Mouse (Mus musculus) liver, embryonic 14.5 days (tissue): ENCODE results near the gene Fam43b. TPM values are rescaled to one million over a fixed set of nuclear protein-coding genes. Genes with fewer than 3 reads are reported as not detected.

ENCODE experiments used
- ATAC-seq: fragments of 200-750 bp; cut with Nextera tagmentation; 2 replicates; pipeline ENCODE4 v1.8.0; 2017; ENCODE audit warnings: moderate number of reproducible peaks, mild to moderate bottlenecking, moderate library complexity; ENCODE audit not compliant: insufficient read depth
- DNase-seq, 3 experiments: peaks; one replicate each; pipeline ENCODE4 v3.0.0-alpha.2; 2012 to 2013; ENCODE audit warnings: low read depth in 3 of 3, low spot score in 3 of 3
- H3K27ac ChIP-seq: fragments of 300-500 bp; sonication (generic); 2 replicates; pipeline ENCODE4 v1.5.1; 2014; ENCODE audit warnings: moderate library complexity, mild to moderate bottlenecking, control low read depth, inconsistent platforms
- H3K27me3 ChIP-seq: fragments of 300-500 bp; sonication (generic); 2 replicates; pipeline ENCODE4 v1.6.1; 2014; ENCODE audit warnings: mild to moderate bottlenecking, low read length, moderate library complexity; ENCODE audit not compliant: control insufficient read depth, insufficient read depth
- H3K36me3 ChIP-seq: fragments of 300-500 bp; sonication (generic); replicated peaks from 2 replicates; pipeline ENCODE4 v1.6.1; 2014; ENCODE audit warnings: low read depth; ENCODE audit not compliant: control insufficient read depth, insufficient read depth
- H3K4me1 ChIP-seq, 2 experiments: fragments of 200-500 bp in 1 of 2; fragments of 300-500 bp in 1 of 2; sonication (generic) in 1 of 2; replicated peaks; 2 replicates each; pipeline ENCODE4 v1.6.1; 2012 to 2014; ENCODE audit warnings: antibody characterized with exemption in 1 of 2, inconsistent platforms in 1 of 2, low read length in 1 of 2; ENCODE audit not compliant: control insufficient read depth in 2 of 2, insufficient read depth in 2 of 2
- H3K4me2 ChIP-seq: fragments of 300-500 bp; sonication (generic); 2 replicates; pipeline ENCODE4 v1.6.1; 2014; ENCODE audit warnings: low read depth, mild to moderate bottlenecking, control low read depth, moderate library complexity
- H3K4me3 ChIP-seq, 2 experiments: fragments of 200-500 bp in 1 of 2; fragments of 300-500 bp in 1 of 2; sonication (generic) in 1 of 2; 2 replicates each; pipeline ENCODE4 v1.5.1; 2012 to 2014; ENCODE audit warnings: low read depth in 2 of 2, low read length in 2 of 2, mild to moderate bottlenecking in 2 of 2, control low read depth in 1 of 2, inconsistent platforms in 1 of 2, moderate library complexity in 1 of 2; ENCODE audit not compliant: insufficient read depth in 1 of 2
- H3K9ac ChIP-seq: fragments of 300-500 bp; sonication (generic); replicated peaks from 2 replicates; pipeline ENCODE4 v1.6.1; 2014; ENCODE audit warnings: mild to moderate bottlenecking, control low read depth, moderate library complexity
- H3K9me3 ChIP-seq: fragments of 300-500 bp; sonication (generic); 2 replicates; pipeline ENCODE4 v1.6.1; 2016; ENCODE audit warnings: low read length, mixed read lengths; ENCODE audit not compliant: control insufficient read depth
- CTCF ChIP-seq: IDR thresholded peaks from 2 replicates; pipeline ENCODE4 v1.5.1; 2016; ENCODE audit warnings: antibody characterized with exemption, low read depth, control low read depth
- EP300 ChIP-seq: IDR thresholded peaks from 2 replicates; pipeline ENCODE4 v1.6.1; 2016; ENCODE audit warnings: antibody characterized with exemption, low read depth
- WGBS: fragments of 180-500 bp; shearing (Covaris S2); extraction: QIAGEN DNeasy Blood & Tissue Kit; methylation state at CpG from one replicate; pipeline ENCODE4 v1.1.7; 2014; ENCODE audit not compliant: insufficient replicate concordance; 5-methylcytosine and 5-hydroxymethylcytosine counted together
- polyA plus RNA-seq, 2 experiments: library from polyadenylated mRNA; depleted of rRNA in 1 of 2; stranded (reverse) in 1 of 2; unstranded in 1 of 2; fragments of >200 nt; fragmentation: Nextera tagmentation in 1 of 2; extraction: Ambion mirVana in 1 of 2; gene quantifications; 2 replicates each; pipeline versions ENCODE4 v1.2.1 to v1.2.3; 2012 to 2014

The Fam43b gene
- polyA plus RNA-seq, 2 experiments, result not detected

DNA sequence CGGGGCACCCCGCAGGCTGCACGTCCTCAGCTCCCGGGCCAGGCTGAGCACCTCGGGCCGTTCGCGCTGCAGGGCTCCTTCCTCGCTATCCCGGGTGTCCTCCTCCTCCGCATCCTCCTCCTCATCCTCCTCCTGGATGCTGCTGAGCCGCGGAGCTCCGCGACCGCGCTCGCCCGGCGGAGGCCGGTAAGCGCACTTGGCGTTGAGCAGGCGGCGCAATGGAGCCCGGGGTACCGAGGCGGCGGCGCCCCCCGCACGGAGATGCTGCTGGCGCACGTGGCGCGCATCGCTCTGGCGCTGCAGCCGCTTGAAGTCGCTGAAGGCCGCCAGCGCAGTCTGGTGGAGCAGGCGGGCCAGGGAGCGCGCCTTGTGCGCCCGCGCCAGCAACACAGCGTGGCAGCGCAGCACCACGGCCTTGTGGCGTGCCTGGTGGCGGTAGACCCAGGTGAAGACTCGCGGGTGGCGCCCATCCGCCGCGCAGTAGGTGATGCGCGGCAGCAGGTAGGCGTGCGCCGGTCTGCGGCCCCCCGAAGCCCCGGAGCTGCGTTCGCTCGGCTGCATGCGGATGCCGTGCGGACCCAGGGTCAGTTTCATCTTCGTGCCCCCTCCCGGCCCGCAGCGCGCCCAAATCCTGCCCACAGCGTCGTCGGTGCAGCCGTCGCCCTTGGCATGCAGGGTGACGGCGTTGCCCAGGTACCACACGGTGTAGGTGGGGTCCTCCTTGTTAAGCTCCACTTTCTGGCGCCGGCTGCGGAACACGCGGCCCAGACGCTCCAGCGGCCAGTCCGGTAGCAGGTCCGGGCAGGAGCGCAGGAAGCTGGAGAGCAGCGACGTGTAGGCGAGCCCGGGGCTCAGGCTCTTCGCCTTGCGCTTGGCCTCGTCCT, 999 bp downstream of the Fam43b start:
- 2% methylated on average over 101 of the region's 103 CpGs for WGBS
- H3K27me3 ChIP-seq, result peaks cover 39% of the 10 kb centered on the region
- H3K36me3 ChIP-seq, result no peaks in the 10 kb centered on the region
- ATAC-seq (no peak), DNase-seq (no peak)
- no peaks in the 10 kb centered on the region for H3K9me3 ChIP-seq
- H3K4me1 ChIP-seq, result no peaks in the 10 kb centered on the region
- no peak overlapping the region for H3K4me3 ChIP-seq
- H3K4me2 ChIP-seq, result no peak overlapping the region
- no peak overlapping the region for H3K27ac ChIP-seq
- no peak overlapping the region for H3K9ac ChIP-seq
- TF ChIP-seq CTCF, result no peak

DNA sequence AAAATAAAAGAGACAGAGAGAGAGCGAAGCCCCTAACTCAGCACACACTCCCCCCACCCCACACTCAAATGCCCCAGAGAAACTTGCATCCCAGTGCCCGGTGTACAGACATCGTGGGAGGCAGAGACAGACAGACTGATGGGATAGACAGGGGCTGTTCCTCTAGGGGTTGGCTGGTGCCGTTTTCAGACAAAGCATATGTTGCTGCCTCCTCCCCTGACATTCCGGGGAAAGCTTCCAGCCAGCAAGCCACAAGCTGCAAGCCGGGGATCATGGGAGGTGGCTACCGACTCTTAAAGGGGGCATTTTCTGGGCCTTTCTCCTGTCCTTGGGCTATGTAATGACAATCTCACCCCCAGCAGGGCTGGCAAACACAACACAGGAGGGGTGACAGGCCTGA, 2.6 kb downstream of the Fam43b start:
- Histone ChIP-seq H3K27me3 (peaks cover 39% of the 10 kb centered on the region), H3K4me2 (no peak overlapping the region), H3K36me3 (no peaks in the 10 kb centered on the region), H3K4me1 (no peaks in the 10 kb centered on the region), H3K27ac (no peak overlapping the region), H3K9ac (no peak overlapping the region), H3K4me3 (no peak overlapping the region), H3K9me3 (no peaks in the 10 kb centered on the region)
- 50% methylated on average over 7 of the region's 7 CpGs for WGBS
- DNase-seq, result no peak
- no peak for ATAC-seq
- TF ChIP-seq CTCF (no peak), EP300 (no peak)

DNA sequence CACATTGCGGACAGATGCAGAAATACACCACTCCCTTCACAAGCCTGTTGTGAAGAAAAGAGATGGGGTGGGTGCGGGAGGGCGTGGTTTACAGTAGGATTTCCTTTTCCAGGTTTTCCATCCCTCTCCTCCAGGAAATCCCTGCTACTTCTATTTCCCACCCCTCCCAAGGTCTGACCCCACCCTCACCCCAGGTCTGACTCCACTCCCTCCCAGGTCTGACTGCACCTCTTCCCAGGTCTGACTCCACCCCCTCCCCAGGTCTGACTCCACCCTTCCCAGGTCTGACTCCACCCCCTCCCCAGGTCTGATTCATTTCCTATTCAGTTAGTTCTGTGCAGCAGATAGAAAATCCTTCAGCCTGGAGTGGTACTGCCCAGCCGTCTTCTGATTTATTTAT, 12.5 kb downstream of the Fam43b start:
- WGBS, result 48% methylated on average over 4 of the region's 4 CpGs
- Histone ChIP-seq H3K27ac (no peak overlapping the region), H3K27me3 (no peaks in the 10 kb centered on the region), H3K9me3 (no peaks in the 10 kb centered on the region), H3K4me3 (no peak overlapping the region), H3K4me1 (no peaks in the 10 kb centered on the region), H3K4me2 (no peak overlapping the region), H3K36me3 (no peaks in the 10 kb centered on the region), H3K9ac (no peak overlapping the region)
- ATAC-seq, result no peak
- TF ChIP-seq EP300 (no peak), CTCF (no peak)
- no peak for DNase-seq

DNA sequence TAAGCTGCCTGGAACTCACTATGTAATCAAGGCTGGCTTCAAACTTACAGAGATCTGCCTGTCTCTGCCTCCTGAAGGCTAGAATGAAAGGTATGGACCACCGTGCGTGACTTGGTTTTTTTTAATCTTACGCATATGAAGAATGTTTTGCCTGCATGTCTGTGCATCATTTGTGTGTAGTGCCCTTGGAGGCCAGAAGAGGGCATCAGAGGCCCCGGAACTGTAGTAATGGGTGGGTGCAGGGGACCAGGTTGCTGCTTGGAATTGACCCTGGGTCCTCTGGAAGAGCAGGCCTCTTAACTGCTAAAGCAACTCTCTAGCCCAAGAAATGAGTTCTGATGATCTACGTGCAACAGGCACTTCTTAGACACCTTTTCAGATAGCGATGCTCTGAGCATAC, 13.9 kb downstream of the Fam43b start:
- no peak overlapping the region for H3K4me3 ChIP-seq
- H3K27me3 ChIP-seq, result no peaks in the 10 kb centered on the region
- H3K9me3 ChIP-seq, result no peaks in the 10 kb centered on the region
- no peak for TF ChIP-seq EP300
- TF ChIP-seq CTCF, result peak; percentile 51
- no peak for ATAC-seq
- H3K27ac ChIP-seq, result no peak overlapping the region
- 58% methylated on average over 6 of the region's 6 CpGs for WGBS
- H3K4me1 ChIP-seq, result no peaks in the 10 kb centered on the region
- no peak overlapping the region for H3K4me2 ChIP-seq
- no peaks in the 10 kb centered on the region for H3K36me3 ChIP-seq
- H3K9ac ChIP-seq, result no peak overlapping the region
- DNase-seq, result no peak

DNA sequence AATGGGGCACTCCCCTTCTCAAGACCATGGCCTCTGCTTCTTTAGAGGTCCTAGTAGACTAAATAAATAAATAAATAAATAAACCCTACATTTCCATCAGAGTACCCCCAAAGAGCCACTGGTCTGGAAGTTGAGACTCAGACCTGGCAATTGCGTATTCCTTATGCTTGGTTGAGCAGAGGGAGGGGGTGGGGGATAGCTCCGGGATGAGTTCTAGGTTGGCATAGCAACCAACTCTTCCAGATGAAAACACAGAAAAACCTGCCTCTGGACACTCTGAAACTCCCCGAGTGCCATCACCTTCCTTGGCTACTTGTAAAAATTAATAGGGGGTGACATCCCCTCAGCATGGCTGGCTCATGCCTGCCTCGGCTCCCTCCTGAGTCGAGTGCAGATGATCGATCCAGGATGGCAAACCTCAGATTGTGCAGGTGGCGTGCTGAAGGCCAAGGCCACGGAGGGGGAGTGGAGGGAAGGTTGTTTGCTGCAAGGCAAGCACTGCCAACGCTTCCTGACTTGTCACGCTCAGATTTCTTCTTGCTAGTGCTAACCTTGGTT, 16.1 kb downstream of the Fam43b start:
- no peak for TF ChIP-seq EP300
- TF ChIP-seq CTCF, result no peak
- no peak for DNase-seq
- Histone ChIP-seq H3K4me2 (no peak overlapping the region), H3K27ac (no peak overlapping the region), H3K4me1 (0 out of 4 replicates have a peak, but pooled peaks cover 0 to 2% of the 10 kb centered on the region in 2 experiments), H3K9me3 (no peaks in the 10 kb centered on the region), H3K27me3 (no peaks in the 10 kb centered on the region), H3K9ac (no peak overlapping the region), H3K4me3 (no peak overlapping the region), H3K36me3 (no peaks in the 10 kb centered on the region)
- WGBS, result 52% methylated on average over 10 of the region's 10 CpGs
- ATAC-seq, result no peak
